Mouse (Mus musculus) kidney, postnatal 0 days (tissue): ENCODE results near the gene Kif3a. TPM values are rescaled to one million over a fixed set of nuclear protein-coding genes. Genes with fewer than 3 reads are reported as not detected.

ENCODE experiments used
- ATAC-seq: fragments of 200-750 bp; cut with Nextera tagmentation; replicated peaks from 2 replicates; pipeline ENCODE4 v1.8.0; 2017; ENCODE audit warnings: low read depth, moderate number of reproducible peaks, moderate TSS enrichment, moderate library complexity; ENCODE audit not compliant: low FRiP score
- DNase-seq: peaks from one replicate; pipeline ENCODE4 v3.0.0-alpha.2; 2016; ENCODE audit warnings: low spot score
- H3K27ac ChIP-seq: fragments of 300-500 bp; sonication (generic); 2 replicates; pipeline ENCODE4 v1.5.1; 2014; ENCODE audit warnings: mild to moderate bottlenecking
- H3K27me3 ChIP-seq: fragments of 300-500 bp; sonication (generic); 2 replicates; pipeline ENCODE4 v1.6.1; 2014; ENCODE audit warnings: low read length, mixed read lengths; ENCODE audit not compliant: insufficient read depth
- H3K36me3 ChIP-seq: fragments of 300-500 bp; sonication (generic); 2 replicates; pipeline ENCODE4 v1.6.1; 2014; ENCODE audit warnings: low read length, mixed read lengths; ENCODE audit not compliant: insufficient read depth
- H3K4me1 ChIP-seq: fragments of 300-500 bp; sonication (generic); replicated peaks from 2 replicates; pipeline ENCODE4 v1.6.1; 2014; ENCODE audit warnings: antibody characterized with exemption, low read length, mixed read lengths; ENCODE audit not compliant: insufficient read depth
- H3K4me2 ChIP-seq: fragments of 300-500 bp; sonication (generic); 2 replicates; pipeline ENCODE4 v1.6.1; 2014; ENCODE audit warnings: mild to moderate bottlenecking, low read length, moderate library complexity, mixed read lengths
- H3K4me3 ChIP-seq: fragments of 300-500 bp; sonication (generic); replicated peaks from 2 replicates; pipeline ENCODE4 v1.5.1; 2014; ENCODE audit warnings: low read depth, low read length
- H3K9ac ChIP-seq: fragments of 300-500 bp; sonication (generic); 2 replicates; pipeline ENCODE4 v1.6.1; 2014; ENCODE audit warnings: low read depth, low read length
- H3K9me3 ChIP-seq: fragments of 300-500 bp; sonication (generic); replicated peaks from 2 replicates; pipeline ENCODE4 v1.6.1; 2016; ENCODE audit warnings: low read length, inconsistent platforms, mixed read lengths
- CTCF ChIP-seq: IDR thresholded peaks from 2 replicates; pipeline ENCODE4 v1.5.1; 2016; ENCODE audit warnings: antibody characterized with exemption, low read depth, mild to moderate bottlenecking, moderate library complexity
- WGBS: fragments of 180-500 bp; shearing (Covaris S2); extraction: QIAGEN DNeasy Blood & Tissue Kit; methylation state at CpG from one replicate; pipeline ENCODE4 v1.1.7; 2014; 5-methylcytosine and 5-hydroxymethylcytosine counted together
- polyA plus RNA-seq: library from polyadenylated mRNA; unstranded; fragments of >200 nt; fragmentation: Nextera tagmentation; extraction: Ambion mirVana; gene quantifications from 2 replicates; pipeline ENCODE4 v1.2.1, GENCODE M21; 2015

Gene Kif3a
- polyA plus RNA-seq, 1 experiment from 2014 or later, result 50.6 TPM

DNA sequence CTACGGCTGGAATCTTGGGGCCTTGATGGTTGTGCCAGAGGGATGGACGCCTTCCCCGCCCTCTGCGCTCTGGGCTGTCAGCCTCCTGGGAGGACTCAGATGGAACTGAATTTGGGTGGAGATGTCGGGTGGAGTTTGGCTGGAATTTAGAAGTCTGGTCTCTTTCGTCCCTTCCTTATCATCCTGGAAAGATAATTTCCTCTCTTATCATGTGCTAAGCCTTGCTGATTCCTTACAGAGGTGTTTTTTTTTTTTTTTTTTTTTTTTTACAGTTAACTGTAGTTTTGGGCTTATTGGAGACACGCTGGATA is 45.4 kb upstream of the Kif3a start:
- no peaks in the 10 kb centered on the region for H3K9me3 ChIP-seq
- 87% methylated on average over 7 of the region's 7 CpGs for WGBS
- no peak overlapping the region for H3K9ac ChIP-seq
- peaks cover 12% of the 10 kb centered on the region for H3K4me1 ChIP-seq
- DNase-seq (no peak), ATAC-seq (no peak)
- H3K4me2 ChIP-seq, result no peak overlapping the region
- H3K27me3 ChIP-seq, result no peaks in the 10 kb centered on the region
- TF ChIP-seq CTCF, result no peak
- H3K36me3 ChIP-seq, result no peaks in the 10 kb centered on the region
- no peak overlapping the region for H3K4me3 ChIP-seq
- H3K27ac ChIP-seq, result no peak overlapping the region

DNA sequence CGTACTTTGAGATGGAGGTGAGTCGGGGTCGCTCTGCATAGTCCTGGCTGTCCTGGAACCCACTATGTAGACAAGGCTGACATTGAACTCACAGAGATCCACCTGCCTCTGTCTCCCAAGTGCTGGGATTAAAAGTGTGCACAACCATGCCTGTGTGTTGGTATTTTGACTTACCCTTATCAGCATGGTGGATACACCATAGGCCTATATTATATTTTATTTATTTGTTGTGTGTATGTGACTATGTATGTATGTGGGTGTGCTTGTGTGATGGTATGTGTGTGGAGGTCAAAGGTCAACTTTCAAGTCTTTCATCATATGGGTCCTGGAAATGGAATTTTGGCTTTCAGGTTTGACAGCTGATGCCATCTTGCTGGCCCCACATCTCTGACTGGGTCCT is 44.8 kb upstream of the Kif3a start:
- ATAC-seq, result no peak
- TF ChIP-seq CTCF, result no peak
- Histone ChIP-seq H3K36me3 (no peaks in the 10 kb centered on the region), H3K4me3 (no peak overlapping the region), H3K27ac (no peak overlapping the region), H3K27me3 (no peaks in the 10 kb centered on the region), H3K4me2 (no peak overlapping the region), H3K9ac (no peak overlapping the region), H3K9me3 (no peaks in the 10 kb centered on the region), H3K4me1 (peaks cover 12% of the 10 kb centered on the region)
- DNase-seq, result no peak
- WGBS, result 95% methylated on average over 3 of the region's 3 CpGs

- TF ChIP-seq CTCF, result no peak
- DNase-seq (no peak), ATAC-seq (no peak)
- WGBS, result 46% methylated on average over 9 of the region's 9 CpGs
- no peak overlapping the region for H3K4me2 ChIP-seq
- no peaks in the 10 kb centered on the region for H3K36me3 ChIP-seq
- peaks cover 12% of the 10 kb centered on the region for H3K4me1 ChIP-seq
- no peaks in the 10 kb centered on the region for H3K27me3 ChIP-seq
- no peaks in the 10 kb centered on the region for H3K9me3 ChIP-seq
- H3K4me3 ChIP-seq, result no peak overlapping the region
- no peak overlapping the region for H3K9ac ChIP-seq
- no peak overlapping the region for H3K27ac ChIP-seq
These were observed 44.2 kb upstream of the Kif3a start for GRCm38 (mm10) chr11:53522930-53523329.

- Histone ChIP-seq H3K4me2 (no peak overlapping the region), H3K27ac (no peak overlapping the region), H3K27me3 (no peaks in the 10 kb centered on the region), H3K36me3 (no peaks in the 10 kb centered on the region), H3K9me3 (no peaks in the 10 kb centered on the region), H3K9ac (no peak overlapping the region), H3K4me3 (no peak overlapping the region), H3K4me1 (peaks cover 12% of the 10 kb centered on the region)
- 69% methylated on average over 14 of the region's 14 CpGs for WGBS
- DNase-seq (no peak), ATAC-seq (no peak)
- no peak for TF ChIP-seq CTCF
These were observed 43.4 kb upstream of the Kif3a start for GRCm38 (mm10) chr11:53523545-53524405.

- no peak overlapping the region for H3K27ac ChIP-seq
- H3K27me3 ChIP-seq, result no peaks in the 10 kb centered on the region
- ATAC-seq (no peak), DNase-seq (no peak)
- peaks cover 12% of the 10 kb centered on the region for H3K4me1 ChIP-seq
- TF ChIP-seq CTCF, result peak; percentile 53; the same call in 1 of the 2 replicates
- no peaks in the 10 kb centered on the region for H3K36me3 ChIP-seq
- 81% methylated on average over 6 of the region's 6 CpGs for WGBS
- no peaks in the 10 kb centered on the region for H3K9me3 ChIP-seq
- no peak overlapping the region for H3K4me3 ChIP-seq
- no peak overlapping the region for H3K4me2 ChIP-seq
- H3K9ac ChIP-seq, result no peak overlapping the region
These were observed 42.3 kb upstream of the Kif3a start for GRCm38 (mm10) chr11:53524905-53525304.

GRCm38 (mm10) chr11:53525461-53525860 is 41.7 kb upstream of the Kif3a start:
- no peak overlapping the region for H3K9ac ChIP-seq
- WGBS, result 36% methylated on average over 4 of the region's 4 CpGs
- no peaks in the 10 kb centered on the region for H3K36me3 ChIP-seq
- no peaks in the 10 kb centered on the region for H3K9me3 ChIP-seq
- peak; percentile 75 for DNase-seq
- H3K4me2 ChIP-seq, result no peak overlapping the region
- ATAC-seq, result peak; percentile 20; the same call in 1 of the 2 replicates
- peaks cover 8% of the 10 kb centered on the region for H3K4me1 ChIP-seq
- no peaks in the 10 kb centered on the region for H3K27me3 ChIP-seq
- H3K4me3 ChIP-seq, result no peak overlapping the region
- no peak for TF ChIP-seq CTCF
- no peak overlapping the region; the same call in 1 of the 2 replicates for H3K27ac ChIP-seq
